Mouse (Mus musculus) thymus, adult 2 months (tissue): ENCODE data around the gene Gfpt1.

Experiments used
- CTCF ChIP-seq: fragments of 200-500 bp; IDR thresholded peaks from 2 replicates; pipeline ENCODE4 v1.5.1; 2012; ENCODE audit warnings: mild to moderate bottlenecking, control low read depth, low read length, moderate library complexity, borderline replicate concordance; ENCODE audit not compliant: control insufficient read depth, poor library complexity, insufficient read depth; ENCODE audit errors: extremely low read depth
- POLR2A ChIP-seq: fragments of 200-500 bp; IDR thresholded peaks from 2 replicates; pipeline ENCODE4 v1.6.1; 2012; ENCODE audit warnings: mild to moderate bottlenecking, low read length, control low read depth, moderate library complexity; ENCODE audit not compliant: control insufficient read depth, poor library complexity, insufficient read depth; ENCODE audit errors: extremely low read depth

- TF ChIP-seq POLR2A (no peak), CTCF (no peak)
Observed at GRCm38 (mm10) chr6:87116596-87116995, 74.0 kb downstream of the Gfpt1 start.
